Mouse (Mus musculus) kidney, adult 2 months (tissue): Measurements from ENCODE around the gene Cabp4.

ENCODE experiments used
- CTCF ChIP-seq: fragments of 200-500 bp; conservative IDR thresholded peaks from 2 replicates; pipeline ENCODE4 v1.5.1; 2011; ENCODE audit warnings: low read depth, mild to moderate bottlenecking, control low read depth, low read length, moderate library complexity, mixed read lengths; ENCODE audit not compliant: insufficient read depth, insufficient read length
- POLR2A ChIP-seq: fragments of 200-500 bp; IDR thresholded peaks from one replicate; pipeline ENCODE4 v1.6.1; 2011; ENCODE audit warnings: low read depth, low read length, control low read depth

GRCm38 (mm10) chr19:4086156-4086555, 57.7 kb downstream of the Cabp4 start:
- TF ChIP-seq CTCF (no peak), POLR2A (no peak)
